9 mouse cellular contexts compared by ENCODE assay signal in genomic region chr10:75303324-75304048, GRCm38 (mm10). TPM values are rescaled to one million over a fixed set of nuclear protein-coding genes. Genes with fewer than 3 reads are reported as not detected.
DNase-seq lines count a peak whose midpoint lies in the region; ATAC-seq and TF ChIP-seq lines count a peak whose summit lies in the region.
"Had no signal": no experiment of that assay in that cellular context is flagged by ENCODE, and none has a peak within 500 bp of the region (broad histone marks: within the 10 kb centered on the region; RNA-seq: fewer than 3 reads in every experiment).

No protein-coding gene starts in this region.

- no peak for DNase-seq in hindbrain, embryonic 14.5 days (ENCODE audit: low spot score)
- DNase-seq in hindbrain, embryonic 11.5 days (ENCODE audit: low spot score) = no peak
- peak; percentile 45 for DNase-seq in MEL-GATA-1-ER (ENCODE audit: extremely low read depth, low read depth)
- peak; percentile 77 for DNase-seq in forebrain, embryonic 14.5 days (ENCODE audit: low spot score)
- DNase-seq in left cerebral cortex, adult 2 months (ENCODE audit: extremely low spot score in 1 of 2, low spot score in 2 of 2) = peak; percentile 60 to 62
- no peak for DNase-seq in embryo, embryonic 10.5 days (ENCODE audit: low spot score)
- no peak for DNase-seq in adrenal gland, postnatal 36 days
- no peak for DNase-seq in kidney, adult 2 months

- no peak for TF ChIP-seq CTCF in left cerebral cortex, adult 2 months (IDR thresholded peaks at IDR 0.05)
- TF ChIP-seq CTCF in kidney, adult 2 months (conservative IDR thresholded peaks at IDR 0.05; ENCODE audit: insufficient read depth, insufficient read length, low read depth, low read length) = no peak

- no peaks in the 10 kb centered on the region for H3K9me3 ChIP-seq in hindbrain, embryonic 14.5 days (ENCODE audit: control insufficient read depth, low read length)
- H3K9me3 ChIP-seq in hindbrain, embryonic 11.5 days (ENCODE audit: control insufficient read depth, low read length) = no peaks in the 10 kb centered on the region
- no peaks in the 10 kb centered on the region for H3K9me3 ChIP-seq in forebrain, embryonic 14.5 days (replicated peaks; ENCODE audit: control insufficient read depth, low read length)
- H3K9me3 ChIP-seq: neural tube, embryonic 12.5 days had no signal

- no peak for TF ChIP-seq POLR2A in kidney, adult 2 months (IDR thresholded peaks at IDR 0.05; ENCODE audit: low read depth, low read length)

- no peak overlapping the region for H3K4me3 ChIP-seq in hindbrain, embryonic 14.5 days (replicated peaks; ENCODE audit: low read length)
- H3K4me3 ChIP-seq in hindbrain, embryonic 11.5 days (ENCODE audit: low read depth, low read length) = no peak overlapping the region
- H3K4me3 ChIP-seq in forebrain, embryonic 14.5 days (ENCODE audit: low read depth, low read length) = no peak overlapping the region
- no peak overlapping the region for H3K4me3 ChIP-seq in left cerebral cortex, adult 2 months
- H3K4me3 ChIP-seq in kidney, adult 2 months (ENCODE audit: insufficient read depth, low read depth, low read length) = no peak overlapping the region
- H3K4me3 ChIP-seq: neural tube, embryonic 12.5 days had no signal

- intact Hi-C loops in left cerebral cortex, adult 2 months (cut with DNase I) = no loop called here

- peak overlapping the region; percentile 57 for H3K27ac ChIP-seq in hindbrain, embryonic 14.5 days
- H3K27ac ChIP-seq in hindbrain, embryonic 11.5 days (ENCODE audit: low read depth, low read length) = no peak overlapping the region
- H3K27ac ChIP-seq in forebrain, embryonic 14.5 days (ENCODE audit: low read depth, low read length) = peak overlapping the region; percentile 75
- peak overlapping the region; percentile 73; the same call in 1 of the 2 replicates for H3K27ac ChIP-seq in left cerebral cortex, adult 2 months
- no peak overlapping the region for H3K27ac ChIP-seq in kidney, adult 2 months (ENCODE audit: insufficient read depth, low read depth, low read length)
- H3K27ac ChIP-seq: neural tube, embryonic 12.5 days had no signal

- H3K36me3 ChIP-seq in hindbrain, embryonic 14.5 days (replicated peaks; ENCODE audit: control insufficient read depth, insufficient read depth) = peaks cover 39% of the 10 kb centered on the region
- H3K36me3 ChIP-seq in hindbrain, embryonic 11.5 days (ENCODE audit: control insufficient read depth, insufficient read depth, low read length) = 0 out of 2 replicates have a peak, but pooled peaks cover 2% of the 10 kb centered on the region
- peaks cover 36% of the 10 kb centered on the region for H3K36me3 ChIP-seq in forebrain, embryonic 14.5 days (ENCODE audit: control insufficient read depth, insufficient read depth, low read length)
- 0 out of 2 replicates have a peak, but pooled peaks cover 2% of the 10 kb centered on the region for H3K36me3 ChIP-seq in kidney, adult 2 months (ENCODE audit: control insufficient read depth, insufficient read depth, low read length)

- 84% methylated on average over 8 of the region's 8 CpGs for WGBS in hindbrain, embryonic 14.5 days
- whole genome bisulfite sequencing in hindbrain, embryonic 11.5 days = 93% methylated on average over 8 of the region's 8 CpGs
- 82% methylated on average over 8 of the region's 8 CpGs for WGBS in forebrain, embryonic 14.5 days
- 73% methylated on average over 8 of the region's 8 CpGs for WGBS in kidney, adult 2 months

- H3K4me2 ChIP-seq in hindbrain, embryonic 14.5 days (replicated peaks) = no peak overlapping the region
- no peak overlapping the region for H3K4me2 ChIP-seq in hindbrain, embryonic 11.5 days (replicated peaks; ENCODE audit: low read depth, low read length)
- no peak overlapping the region for H3K4me2 ChIP-seq in forebrain, embryonic 14.5 days (ENCODE audit: low read length)
- H3K4me2 ChIP-seq: neural tube, embryonic 12.5 days had no signal

- H3K4me1 ChIP-seq in hindbrain, embryonic 14.5 days (replicated peaks; ENCODE audit: control insufficient read depth, insufficient read depth, low read length) = no peaks in the 10 kb centered on the region
- H3K4me1 ChIP-seq in hindbrain, embryonic 11.5 days (replicated peaks; ENCODE audit: control insufficient read depth, insufficient read depth, low read length) = no peaks in the 10 kb centered on the region
- peaks cover 7% of the 10 kb centered on the region for H3K4me1 ChIP-seq in forebrain, embryonic 14.5 days (ENCODE audit: control insufficient read depth, insufficient read depth, low read length)
- H3K4me1 ChIP-seq in kidney, adult 2 months (ENCODE audit: control insufficient read depth, insufficient read depth, low read length) = peaks cover 13% of the 10 kb centered on the region; the same call in 1 of the 2 replicates
- H3K4me1 ChIP-seq: neural tube, embryonic 12.5 days had no signal

- ATAC-seq in hindbrain, embryonic 14.5 days (ENCODE audit: low FRiP score) = 0 out of 2 replicates have a peak, but pooled peaks have one; percentile 28
- no peak for ATAC-seq in hindbrain, embryonic 11.5 days (ENCODE audit: low FRiP score)
- peak; percentile 86 for ATAC-seq in forebrain, embryonic 14.5 days

- H3K9ac ChIP-seq in hindbrain, embryonic 14.5 days = no peak overlapping the region
- H3K9ac ChIP-seq in hindbrain, embryonic 11.5 days (ENCODE audit: low read depth, low read length) = no peak overlapping the region
- H3K9ac ChIP-seq in forebrain, embryonic 14.5 days (ENCODE audit: low read length) = no peak overlapping the region
- H3K9ac ChIP-seq: neural tube, embryonic 12.5 days had no signal

- H3K27me3 ChIP-seq in hindbrain, embryonic 14.5 days (ENCODE audit: control insufficient read depth, insufficient read depth, low read length) = no peaks in the 10 kb centered on the region
- no peaks in the 10 kb centered on the region for H3K27me3 ChIP-seq in hindbrain, embryonic 11.5 days (ENCODE audit: control insufficient read depth, insufficient read depth, low read length)
- H3K27me3 ChIP-seq in forebrain, embryonic 14.5 days (replicated peaks; ENCODE audit: control insufficient read depth, insufficient read depth, low read length) = no peaks in the 10 kb centered on the region
- no peaks in the 10 kb centered on the region for H3K27me3 ChIP-seq in kidney, adult 2 months (replicated peaks; ENCODE audit: control insufficient read depth, insufficient read depth, low read length)
- H3K27me3 ChIP-seq: neural tube, embryonic 12.5 days had no signal

RNA-seq across cellular contexts. Expression of gene Adora2a, which starts 13.2 kb away (rescaled TPM):
- 4.9 and 5.2 TPM in 2 replicates for polyA plus RNA-seq in hindbrain, embryonic 14.5 days (2014; fragmentation: Nextera tagmentation; extraction: Ambion mirVana)
- polyA plus RNA-seq in hindbrain, embryonic 11.5 days (2014; fragmentation: Nextera tagmentation; extraction: Ambion mirVana) = 4.1 and 5.0 TPM in 2 replicates
- polyA plus RNA-seq in forebrain, embryonic 14.5 days (2014; fragmentation: Nextera tagmentation; extraction: Ambion mirVana) = 8.8 and 12.5 TPM in 2 replicates
- total RNA-seq in left cerebral cortex, adult 2 months (2021) = 10 to 100 TPM in 1 of 2 experiments, 1 to 10 TPM in 1; 6.8 to 18.7 TPM
- total RNA-seq in adrenal gland, postnatal 36 days (2021) = 1 to 10 TPM; 2.9 to 3.9 TPM
- polyA plus RNA-seq in kidney, adult 2 months (2012; rRNA removed) = 11.4 and 13.3 TPM in 2 replicates

Comparison
In these comparisons a context has a peak if more than half of its experiments do, and no peak if none do; other contexts are left out.
1. H3K27ac ChIP-seq: peak in hindbrain, embryonic 14.5 days (single experiment), forebrain, embryonic 14.5 days (single experiment) and left cerebral cortex, adult 2 months (single experiment); none in hindbrain, embryonic 11.5 days (single experiment) and kidney, adult 2 months (single experiment).
2. DNase-seq: peak in MEL-GATA-1-ER (single experiment), forebrain, embryonic 14.5 days (single experiment) and left cerebral cortex, adult 2 months (2 of 2); none in hindbrain, embryonic 14.5 days (single experiment), hindbrain, embryonic 11.5 days (single experiment), embryo, embryonic 10.5 days (single experiment), adrenal gland, postnatal 36 days (0 of 2) and kidney, adult 2 months (single experiment).